Mouse (Mus musculus): Measurements from ENCODE around the gene Dnajb1. TPM values are rescaled to one million over a fixed set of nuclear protein-coding genes. Genes with fewer than 3 reads are reported as not detected.
A peak's percentile ranks its signal among the peaks of the same experiment; 100 is the strongest.

Dnajb1 gene
- polyA plus RNA-seq, 1 experiment from 2014 or later: 78.2 TPM

DNA sequence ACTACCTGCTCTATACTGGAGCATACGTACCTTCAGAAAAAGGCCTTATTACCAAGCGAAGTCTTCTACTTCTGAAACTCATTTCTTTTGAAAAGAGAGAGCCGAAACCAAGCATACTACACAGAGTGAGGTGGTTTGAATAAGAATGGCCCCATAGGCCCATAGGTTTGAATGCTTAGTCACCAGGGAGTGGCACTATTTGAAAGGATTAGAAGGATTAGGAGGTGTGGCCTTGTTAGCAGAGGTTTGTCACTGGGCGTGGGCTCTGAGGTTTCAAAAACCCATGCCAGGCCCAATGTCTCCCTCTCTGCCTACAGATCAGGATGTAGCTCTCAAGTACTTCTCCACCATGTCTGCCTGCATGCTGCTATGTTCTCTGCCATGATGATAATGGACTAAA, 40.0 kb downstream of the Dnajb1 start:
- WGBS: 94% methylated on average over 4 of the region's 4 CpGs
- Histone ChIP-seq H3K4me1 (ENCODE audit: control insufficient read depth, insufficient read depth, low read length) (no peaks in the 10 kb centered on the region), H3K27me3 (ENCODE audit: control insufficient read depth, insufficient read depth, low read length) (no peaks in the 10 kb centered on the region), H3K9ac (ENCODE audit: low read length) (no peak overlapping the region), H3K4me2 (ENCODE audit: low read depth, severe bottlenecking) (no peak overlapping the region), H3K36me3 (ENCODE audit: control insufficient read depth, insufficient read depth, low read length) (no peaks in the 10 kb centered on the region), H3K4me3 (ENCODE audit: low read depth, low read length) (no peak overlapping the region), H3K27ac (replicated peaks; ENCODE audit: low read depth, low read length) (no peak overlapping the region), H3K9me3 (ENCODE audit: control insufficient read depth, low read length) (no peaks in the 10 kb centered on the region)
- no peak for DNase-seq (ENCODE audit: low spot score)
- no peak for ATAC-seq (ENCODE audit: insufficient number of reproducible peaks, low FRiP score, low TSS enrichment, low read depth)

DNA sequence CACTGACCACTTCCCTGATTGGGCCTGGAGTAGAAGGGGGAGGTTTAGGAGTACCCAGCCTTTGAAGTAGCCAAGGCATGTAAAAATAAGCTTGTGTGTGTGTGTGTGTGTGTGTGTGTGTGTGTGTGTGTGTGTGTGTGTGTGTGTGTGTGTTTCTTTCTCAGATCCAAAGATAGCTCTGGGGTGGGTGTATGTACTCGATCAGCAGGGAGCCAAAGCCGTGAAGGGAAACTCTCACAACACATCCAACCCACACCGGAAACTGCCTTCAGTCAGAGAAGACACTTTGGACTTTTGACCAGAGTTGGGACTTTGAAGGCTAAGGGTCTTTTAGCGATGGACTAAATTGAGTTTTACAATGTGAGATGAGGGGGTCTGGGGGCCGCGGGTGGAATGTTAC, 41.7 kb downstream of the Dnajb1 start:
- H3K4me3 ChIP-seq (ENCODE audit: low read depth, low read length): no peak overlapping the region
- no peak overlapping the region for H3K4me2 ChIP-seq (ENCODE audit: low read depth, severe bottlenecking)
- no peak for DNase-seq (ENCODE audit: low spot score)
- WGBS: 95% methylated on average over 6 of the region's 6 CpGs
- H3K27ac ChIP-seq (replicated peaks; ENCODE audit: low read depth, low read length): no peak overlapping the region
- no peak for ATAC-seq (ENCODE audit: insufficient number of reproducible peaks, low FRiP score, low TSS enrichment, low read depth)
- no peaks in the 10 kb centered on the region for H3K27me3 ChIP-seq (ENCODE audit: control insufficient read depth, insufficient read depth, low read length)
- peaks cover 7% of the 10 kb centered on the region; the same call in 1 of the 2 replicates for H3K4me1 ChIP-seq (ENCODE audit: control insufficient read depth, insufficient read depth, low read length)
- no peak overlapping the region for H3K9ac ChIP-seq (ENCODE audit: low read length)
- H3K9me3 ChIP-seq (ENCODE audit: control insufficient read depth, low read length): no peaks in the 10 kb centered on the region
- H3K36me3 ChIP-seq (ENCODE audit: control insufficient read depth, insufficient read depth, low read length): no peaks in the 10 kb centered on the region

DNA sequence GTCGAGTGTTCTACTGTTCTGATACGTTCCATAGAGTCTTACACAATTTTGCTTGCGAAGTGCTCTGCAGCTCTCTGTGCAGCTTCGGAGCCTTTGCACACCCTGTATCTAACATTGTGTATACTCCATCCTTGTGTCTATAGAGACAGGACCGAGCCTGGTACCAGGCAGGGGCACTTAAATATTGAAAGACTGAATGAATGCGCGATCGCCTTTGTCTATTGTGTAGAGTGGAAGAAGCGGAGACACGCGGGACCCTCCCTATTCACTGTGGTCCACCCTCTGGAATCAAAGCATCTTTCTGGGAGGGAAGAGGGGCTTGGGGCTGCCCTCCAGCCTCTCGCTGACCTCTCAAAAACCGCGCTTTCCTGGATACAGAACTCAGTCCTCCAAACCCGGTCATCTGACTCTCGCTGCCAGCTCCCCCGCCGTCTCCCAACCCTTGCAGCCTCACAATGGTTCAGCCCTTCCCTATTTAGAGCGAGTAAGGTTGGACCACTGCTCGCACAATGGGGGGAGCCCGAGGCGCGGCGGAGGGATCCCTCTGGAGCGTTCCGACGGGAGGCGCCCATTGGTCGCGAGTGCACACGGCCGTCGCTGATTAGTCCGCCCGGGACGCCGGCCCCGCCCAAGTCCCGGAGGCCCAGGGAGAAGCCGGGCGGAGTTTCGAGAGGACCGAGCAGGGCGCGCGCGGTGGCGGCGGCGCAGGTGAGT, 44.2 kb downstream of the Dnajb1 start, which contains the start of gene Gipc1:
Gene Gipc1 (plus strand): TSS at position 648 of the 714 bp plus-strand sequence.
- ATAC-seq (ENCODE audit: insufficient number of reproducible peaks, low FRiP score, low TSS enrichment, low read depth): peak; percentile 94
- Histone ChIP-seq H3K27me3 (ENCODE audit: control insufficient read depth, insufficient read depth, low read length) (no peaks in the 10 kb centered on the region), H3K9ac (ENCODE audit: low read length) (peak within 1 kb of the TSS; percentile 70), H3K36me3 (ENCODE audit: control insufficient read depth, insufficient read depth, low read length) (no peaks in the 10 kb centered on the region), H3K4me2 (ENCODE audit: low read depth, severe bottlenecking) (peak within 1 kb of the TSS; percentile 92), H3K9me3 (ENCODE audit: control insufficient read depth, low read length) (no peaks in the 10 kb centered on the region), H3K27ac (replicated peaks; ENCODE audit: low read depth, low read length) (peak within 1 kb of the TSS; percentile 76), H3K4me3 (ENCODE audit: low read depth, low read length) (peak within 1 kb of the TSS; percentile 76), H3K4me1 (ENCODE audit: control insufficient read depth, insufficient read depth, low read length) (peaks cover 7% of the 10 kb centered on the region; the same call in 1 of the 2 replicates)
- DNase-seq (ENCODE audit: low spot score): peak; percentile 98
- 6% methylated on average over 49 of the region's 50 CpGs for WGBS

DNA sequence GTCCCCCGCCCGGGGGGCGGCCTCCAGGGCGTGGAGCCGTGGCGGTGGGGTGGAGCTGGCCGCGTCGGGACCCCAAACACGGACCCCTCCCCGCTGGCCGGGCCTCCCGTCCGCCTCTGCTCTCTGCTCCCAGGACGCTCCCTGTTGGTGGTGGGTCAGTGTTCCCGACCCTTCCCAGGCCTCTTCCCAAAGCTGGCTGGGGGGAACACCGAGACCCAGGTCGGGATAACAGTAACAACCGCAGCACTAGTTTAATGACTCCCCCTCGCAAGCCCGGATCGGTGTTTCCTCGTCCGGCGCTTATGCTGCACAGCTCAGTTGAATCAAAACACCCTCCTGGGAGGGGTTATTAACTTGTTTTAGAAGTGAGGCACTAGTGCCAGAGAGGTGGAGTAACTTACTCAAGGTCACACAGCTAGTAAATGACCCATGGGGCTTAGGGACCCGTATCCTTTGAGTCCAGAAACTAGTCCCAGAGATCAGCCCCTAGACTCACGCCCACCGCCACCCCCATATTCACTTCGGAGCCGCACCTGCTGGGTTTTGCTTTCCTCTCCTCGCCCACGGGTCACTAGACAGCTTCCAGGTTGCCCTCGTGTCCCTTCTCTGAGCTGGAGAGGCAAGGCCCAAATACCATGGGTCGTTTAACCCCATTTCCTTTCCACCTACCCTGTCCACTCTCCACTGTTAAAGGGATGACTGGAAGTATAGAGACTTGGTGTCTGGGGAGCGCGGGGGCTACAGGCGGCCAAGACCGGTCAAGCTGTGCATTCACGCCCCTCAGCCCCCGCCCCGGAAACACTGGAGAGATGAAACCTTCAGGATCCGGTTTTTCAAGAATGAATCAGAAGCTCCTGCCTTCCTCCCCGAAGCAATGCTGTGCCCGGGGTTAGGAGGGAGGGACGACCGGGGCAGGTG, 45.0 kb downstream of the Dnajb1 start:
- Histone ChIP-seq H3K27me3 (ENCODE audit: control insufficient read depth, insufficient read depth, low read length) (no peaks in the 10 kb centered on the region), H3K9me3 (ENCODE audit: control insufficient read depth, low read length) (no peaks in the 10 kb centered on the region), H3K27ac (replicated peaks; ENCODE audit: low read depth, low read length) (0 out of 2 replicates have a peak overlapping the region, but pooled peaks have one; percentile 3), H3K4me1 (ENCODE audit: control insufficient read depth, insufficient read depth, low read length) (peaks cover 7% of the 10 kb centered on the region; the same call in 1 of the 2 replicates), H3K4me3 (ENCODE audit: low read depth, low read length) (peak overlapping the region; percentile 76), H3K4me2 (ENCODE audit: low read depth, severe bottlenecking) (peak overlapping the region; percentile 92), H3K9ac (ENCODE audit: low read length) (peak overlapping the region; percentile 70), H3K36me3 (ENCODE audit: control insufficient read depth, insufficient read depth, low read length) (no peaks in the 10 kb centered on the region; the same call in 1 of the 2 replicates)
- no peak for DNase-seq (ENCODE audit: low spot score)
- ATAC-seq (ENCODE audit: insufficient number of reproducible peaks, low FRiP score, low TSS enrichment, low read depth): no peak; the same call in 1 of the 2 replicates
- WGBS: 3% methylated on average over 42 of the region's 46 CpGs

DNA sequence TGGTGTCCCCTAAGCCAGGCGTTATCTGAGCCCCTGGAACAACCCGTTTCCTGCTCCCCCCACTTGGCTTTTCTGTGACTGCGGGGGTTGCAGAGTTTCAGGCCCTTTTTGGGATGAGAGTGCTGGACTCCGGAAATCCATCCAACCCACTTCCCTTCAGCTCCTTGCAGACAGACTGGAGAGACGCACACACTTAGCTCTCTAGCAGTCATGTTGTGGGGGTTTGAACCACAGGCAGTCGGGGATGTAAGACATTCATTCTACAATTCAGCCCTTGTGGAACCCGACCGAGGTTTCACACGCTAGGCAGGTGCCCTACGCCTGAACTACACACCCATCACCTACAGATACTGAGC, 45.6 kb downstream of the Dnajb1 start:
- Histone ChIP-seq H3K9me3 (ENCODE audit: control insufficient read depth, low read length) (no peaks in the 10 kb centered on the region), H3K36me3 (ENCODE audit: control insufficient read depth, insufficient read depth, low read length) (no peaks in the 10 kb centered on the region; the same call in 1 of the 2 replicates), H3K27me3 (ENCODE audit: control insufficient read depth, insufficient read depth, low read length) (no peaks in the 10 kb centered on the region), H3K27ac (replicated peaks; ENCODE audit: low read depth, low read length) (no peak overlapping the region), H3K4me2 (ENCODE audit: low read depth, severe bottlenecking) (peak overlapping the region; percentile 92), H3K4me1 (ENCODE audit: control insufficient read depth, insufficient read depth, low read length) (peaks cover 7% of the 10 kb centered on the region; the same call in 1 of the 2 replicates), H3K9ac (ENCODE audit: low read length) (peak overlapping the region; percentile 43; the same call in 1 of the 2 replicates), H3K4me3 (ENCODE audit: low read depth, low read length) (peak overlapping the region; percentile 76)
- ATAC-seq (ENCODE audit: insufficient number of reproducible peaks, low FRiP score, low TSS enrichment, low read depth) (no peak), DNase-seq (ENCODE audit: low spot score) (no peak)
- 48% methylated on average over 10 of the region's 10 CpGs for WGBS

DNA sequence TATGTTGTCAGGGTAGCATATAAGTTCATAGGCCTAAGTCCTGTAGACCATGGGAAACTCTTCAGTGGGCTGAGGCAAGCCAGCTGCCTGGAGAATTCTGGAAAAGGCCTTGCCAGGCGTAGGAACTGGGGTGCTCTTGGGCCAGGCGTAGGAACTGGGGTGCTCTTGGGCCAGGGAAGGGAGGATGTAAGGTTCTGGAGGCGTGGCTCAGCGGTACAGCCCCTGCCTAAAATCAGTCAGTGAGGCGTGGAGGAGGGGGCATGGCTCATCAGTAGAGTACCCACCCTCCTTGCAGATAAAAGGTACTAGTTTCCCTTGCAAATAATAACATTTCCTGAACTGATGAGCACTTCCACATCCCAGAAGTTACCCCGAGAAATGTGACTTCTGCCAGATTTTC, 46.7 kb downstream of the Dnajb1 start:
- Histone ChIP-seq H3K9ac (ENCODE audit: low read length) (no peak overlapping the region), H3K9me3 (ENCODE audit: control insufficient read depth, low read length) (no peaks in the 10 kb centered on the region), H3K4me3 (ENCODE audit: low read depth, low read length) (no peak overlapping the region), H3K4me1 (ENCODE audit: control insufficient read depth, insufficient read depth, low read length) (peaks cover 8% of the 10 kb centered on the region; the same call in 1 of the 2 replicates), H3K27me3 (ENCODE audit: control insufficient read depth, insufficient read depth, low read length) (no peaks in the 10 kb centered on the region), H3K36me3 (ENCODE audit: control insufficient read depth, insufficient read depth, low read length) (no peaks in the 10 kb centered on the region; the same call in 1 of the 2 replicates), H3K27ac (replicated peaks; ENCODE audit: low read depth, low read length) (no peak overlapping the region), H3K4me2 (ENCODE audit: low read depth, severe bottlenecking) (no peak overlapping the region)
- ATAC-seq (ENCODE audit: insufficient number of reproducible peaks, low FRiP score, low TSS enrichment, low read depth) (no peak), DNase-seq (ENCODE audit: low spot score) (no peak)
- 92% methylated on average over 6 of the region's 6 CpGs for WGBS

DNA sequence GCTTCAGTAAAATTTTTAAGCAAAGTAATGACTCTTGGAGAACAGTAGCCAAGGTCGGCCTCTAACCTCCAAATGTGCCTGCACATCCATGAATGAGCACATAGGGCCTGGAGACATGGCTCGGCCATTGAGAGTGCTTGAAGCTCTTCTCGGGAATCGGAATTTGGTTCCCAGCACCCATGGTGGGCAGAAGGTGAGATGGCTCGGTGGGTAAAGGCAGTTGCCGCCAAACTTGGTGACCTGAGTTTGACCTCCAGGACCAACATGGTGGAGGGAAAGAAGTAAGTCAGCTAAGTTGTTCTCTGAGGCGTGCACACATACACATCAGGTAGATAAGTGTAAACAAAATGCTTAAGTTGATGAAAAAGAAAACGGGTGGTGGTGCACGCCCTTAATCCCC, 48.0 kb downstream of the Dnajb1 start:
- Histone ChIP-seq H3K36me3 (ENCODE audit: control insufficient read depth, insufficient read depth, low read length) (no peaks in the 10 kb centered on the region; the same call in 1 of the 2 replicates), H3K9ac (ENCODE audit: low read length) (no peak overlapping the region), H3K27ac (replicated peaks; ENCODE audit: low read depth, low read length) (no peak overlapping the region), H3K9me3 (ENCODE audit: control insufficient read depth, low read length) (no peaks in the 10 kb centered on the region), H3K4me1 (ENCODE audit: control insufficient read depth, insufficient read depth, low read length) (peaks cover 21% of the 10 kb centered on the region), H3K27me3 (ENCODE audit: control insufficient read depth, insufficient read depth, low read length) (no peaks in the 10 kb centered on the region), H3K4me3 (ENCODE audit: low read depth, low read length) (no peak overlapping the region), H3K4me2 (ENCODE audit: low read depth, severe bottlenecking) (no peak overlapping the region)
- no peak for ATAC-seq (ENCODE audit: insufficient number of reproducible peaks, low FRiP score, low TSS enrichment, low read depth)
- DNase-seq (ENCODE audit: low spot score): no peak
- 91% methylated on average over 9 of the region's 9 CpGs for WGBS

DNA sequence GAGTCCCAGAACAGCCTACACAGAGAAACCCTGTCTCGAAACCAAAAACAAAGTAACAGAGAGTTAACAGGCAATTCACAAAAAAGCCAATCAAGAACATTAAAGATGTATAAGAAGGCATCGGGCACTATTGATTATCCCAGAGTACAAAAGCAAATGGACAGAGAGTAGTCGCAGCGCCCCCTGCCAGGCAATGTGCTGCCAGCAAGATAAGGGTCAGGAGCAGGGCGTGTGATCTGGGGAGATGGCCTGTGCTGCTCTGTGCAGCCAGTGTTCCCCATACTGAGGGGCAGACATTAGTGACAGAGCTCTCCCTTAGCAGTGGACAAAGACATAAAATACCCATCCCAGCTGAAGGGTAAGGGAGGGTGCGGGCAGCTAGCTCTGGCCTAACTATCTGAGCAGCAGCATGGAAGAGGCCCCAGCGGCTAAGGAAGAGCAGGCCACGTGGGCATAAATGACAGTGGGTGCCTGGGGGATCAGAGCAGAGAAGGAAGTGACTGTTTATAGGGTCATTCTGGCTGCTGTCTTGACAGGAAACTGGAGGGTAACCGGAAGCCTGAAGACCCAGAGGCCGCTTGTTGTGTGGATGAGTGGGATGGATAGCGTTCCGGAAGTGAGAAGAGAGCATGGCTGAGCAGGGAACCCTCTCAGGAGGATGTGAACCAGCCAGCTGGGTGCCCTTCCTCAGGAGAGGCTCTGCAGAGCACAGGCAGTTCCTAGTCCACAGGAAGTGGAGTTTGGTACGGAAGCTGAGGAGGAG, 48.7 kb downstream of the Dnajb1 start:
- Histone ChIP-seq H3K4me2 (ENCODE audit: low read depth, severe bottlenecking) (no peak overlapping the region), H3K9me3 (ENCODE audit: control insufficient read depth, low read length) (no peaks in the 10 kb centered on the region), H3K27ac (replicated peaks; ENCODE audit: low read depth, low read length) (no peak overlapping the region), H3K4me3 (ENCODE audit: low read depth, low read length) (no peak overlapping the region), H3K36me3 (ENCODE audit: control insufficient read depth, insufficient read depth, low read length) (no peaks in the 10 kb centered on the region; the same call in 1 of the 2 replicates), H3K4me1 (ENCODE audit: control insufficient read depth, insufficient read depth, low read length) (peaks cover 27% of the 10 kb centered on the region), H3K27me3 (ENCODE audit: control insufficient read depth, insufficient read depth, low read length) (no peaks in the 10 kb centered on the region), H3K9ac (ENCODE audit: low read length) (no peak overlapping the region)
- ATAC-seq (ENCODE audit: insufficient number of reproducible peaks, low FRiP score, low TSS enrichment, low read depth): no peak
- 91% methylated on average over 13 of the region's 13 CpGs for WGBS
- DNase-seq (ENCODE audit: low spot score): no peak

Measured in limb, embryonic 11.5 days (tissue).